Mouse (Mus musculus) forebrain, embryonic 16.5 days (tissue): ENCODE data around the gene Gm21732. TPM values are rescaled to one million over a fixed set of nuclear protein-coding genes. Genes with fewer than 3 reads are reported as not detected.
"Not testable (repeated sequence)": the region's sequence is repeated elsewhere in the genome, so short reads cannot be mapped to it uniquely, and the experiment has no call there.

Source experiments
- ATAC-seq: fragments of 200-750 bp; cut with Nextera tagmentation; 2 replicates; pipeline ENCODE4 v1.8.0; 2017; ENCODE audit warnings: mild to moderate bottlenecking, moderate library complexity
- H3K27ac ChIP-seq: fragments of 300-500 bp; sonication (generic); 2 replicates; pipeline ENCODE4 v1.5.1; 2014; ENCODE audit warnings: low read length, control low read depth
- H3K27me3 ChIP-seq: fragments of 300-500 bp; sonication (generic); replicated peaks from 2 replicates; pipeline ENCODE4 v1.6.1; 2014; ENCODE audit warnings: low read length; ENCODE audit not compliant: control insufficient read depth, insufficient read depth
- H3K36me3 ChIP-seq: fragments of 300-500 bp; sonication (generic); 2 replicates; pipeline ENCODE4 v1.6.1; 2014; ENCODE audit not compliant: control insufficient read depth, insufficient read depth
- H3K4me1 ChIP-seq: fragments of 300-500 bp; sonication (generic); replicated peaks from 2 replicates; pipeline ENCODE4 v1.6.1; 2014; ENCODE audit warnings: low read length; ENCODE audit not compliant: control insufficient read depth, insufficient read depth
- H3K4me2 ChIP-seq: fragments of 300-500 bp; sonication (generic); 2 replicates; pipeline ENCODE4 v1.6.1; 2014; ENCODE audit warnings: mild to moderate bottlenecking, low read length, control low read depth
- H3K4me3 ChIP-seq: fragments of 300-500 bp; sonication (generic); replicated peaks from 2 replicates; pipeline ENCODE4 v1.5.1; 2014; ENCODE audit warnings: mild to moderate bottlenecking, low read length, control low read depth
- H3K9ac ChIP-seq: fragments of 300-500 bp; sonication (generic); replicated peaks from 2 replicates; pipeline ENCODE4 v1.6.1; 2014; ENCODE audit warnings: low read depth, low read length, control low read depth
- H3K9me3 ChIP-seq: fragments of 300-500 bp; sonication (generic); 2 replicates; pipeline ENCODE4 v1.6.1; 2016; ENCODE audit warnings: low read length; ENCODE audit not compliant: control insufficient read depth
- WGBS: fragments of 180-500 bp; shearing (Covaris S2); extraction: QIAGEN DNeasy Blood & Tissue Kit; methylation state at CpG from one replicate; pipeline ENCODE4 v1.1.7; 2014; 5-methylcytosine and 5-hydroxymethylcytosine counted together
- polyA plus RNA-seq: library from polyadenylated mRNA; unstranded; fragments of >200 nt; fragmentation: Nextera tagmentation; extraction: Ambion mirVana; gene quantifications from 2 replicates; pipeline ENCODE4 v1.2.1, GENCODE M21; 2015

The Gm21732 gene
- polyA plus RNA-seq, result not detected in 2 replicates

DNA sequence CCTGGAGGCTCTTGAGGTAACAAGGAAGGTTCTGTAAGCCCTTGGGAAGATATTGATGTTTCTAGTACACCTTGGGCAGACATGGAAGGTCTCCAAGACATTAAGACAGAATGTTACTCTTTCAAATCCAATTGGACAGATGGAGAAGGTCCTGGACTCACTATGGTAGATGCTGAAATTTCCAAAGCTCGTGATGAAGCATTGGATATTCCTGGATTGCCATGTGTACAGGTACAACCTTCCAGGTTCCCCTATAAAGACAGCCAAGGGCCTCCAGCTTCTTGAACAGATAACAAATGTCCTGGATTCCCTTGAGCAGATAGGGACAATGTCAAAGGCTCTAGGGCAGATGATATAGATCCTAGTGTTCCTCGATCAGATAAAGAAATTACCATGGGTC is at the start of gene Gm21732:
TSS of gene Gm21732 (minus strand) at position 101 of the 400 bp plus-strand sequence.
- not testable (repeated sequence) for H3K4me1 ChIP-seq, H3K4me2 ChIP-seq, H3K36me3 ChIP-seq, H3K27me3 ChIP-seq, H3K27ac ChIP-seq, H3K9ac ChIP-seq, H3K9me3 ChIP-seq, ATAC-seq, H3K4me3 ChIP-seq
- no CpG with 5 or more reads among the region's 2 CpGs for WGBS

Other genes starting within 250 kb of the Gm21732 start
- gene Gm20897, start 73.5 kb downstream of the Gm21732 start, polyA plus RNA-seq, result not detected in 2 replicates